Mouse (Mus musculus) CH12.LX (cell line): Measurements from ENCODE around the gene Pafah1b3. TPM values are rescaled to one million over a fixed set of nuclear protein-coding genes. Genes with fewer than 3 reads are reported as not detected.

Experiments
- DNase-seq: peaks from one replicate; pipeline ENCODE4 v3.0.0-alpha.2; 2013; ENCODE audit errors: extremely low read depth
- H3K27ac ChIP-seq: 2 replicates; pipeline ENCODE4 v1.5.1; 2012; ENCODE audit warnings: low read depth, mild to moderate bottlenecking, control low read depth, moderate library complexity; ENCODE audit not compliant: insufficient read depth
- H3K27me3 ChIP-seq: replicated peaks from 2 replicates; pipeline ENCODE3; 2012; ENCODE audit warnings: inconsistent platforms
- H3K36me3 ChIP-seq, 2 experiments: replicated peaks in 1 of 2; 2 replicates each; pipeline versions ENCODE3 to v1.6.1; 2012; ENCODE audit warnings: inconsistent platforms in 1 of 2, low read length in 1 of 2, mild to moderate bottlenecking in 1 of 2, mixed read lengths in 1 of 2, moderate library complexity in 1 of 2; ENCODE audit not compliant: control insufficient read depth in 1 of 2, insufficient read depth in 1 of 2
- H3K4me1 ChIP-seq, 2 experiments: 2 replicates each; pipeline ENCODE4 v1.6.1; 2012; ENCODE audit warnings: inconsistent platforms in 1 of 2, moderate library complexity in 1 of 2; ENCODE audit not compliant: insufficient read depth in 2 of 2, control insufficient read depth in 1 of 2
- H3K4me2 ChIP-seq: 2 replicates; pipeline ENCODE4 v1.6.1; 2012; ENCODE audit warnings: low read depth, mild to moderate bottlenecking, control low read depth; ENCODE audit not compliant: poor library complexity, insufficient read depth, severe bottlenecking
- H3K4me3 ChIP-seq, 3 experiments: fragments of 150-350 bp in 1 of 3; sonication (generic) in 1 of 3; replicated peaks in 1 of 3; 2 replicates each; pipeline versions ENCODE3 to v1.5.1; 2011 to 2012; ENCODE audit warnings: low read depth in 2 of 3, low read length in 2 of 3, mild to moderate bottlenecking in 2 of 3, moderate library complexity in 2 of 3, control low read depth in 1 of 3, improper control_type of control experiment in 1 of 3, inconsistent platforms in 1 of 3, mixed read lengths in 1 of 3; ENCODE audit not compliant: poor library complexity in 1 of 3
- H3K79me2 ChIP-seq: replicated peaks from 2 replicates; pipeline ENCODE4 v1.6.1; 2012; ENCODE audit warnings: mild to moderate bottlenecking, moderate library complexity; ENCODE audit not compliant: control insufficient read depth, poor library complexity, insufficient read depth, severe bottlenecking; ENCODE audit errors: extremely low read depth
- H3K9ac ChIP-seq: 2 replicates; pipeline ENCODE4 v1.6.1; 2012; ENCODE audit warnings: low read depth, mild to moderate bottlenecking, control low read depth, moderate library complexity; ENCODE audit not compliant: insufficient read depth
- H3K9me3 ChIP-seq: replicated peaks from 2 replicates; pipeline ENCODE3; 2012; ENCODE audit warnings: low read length, inconsistent platforms, mixed read lengths
- ELF1 ChIP-seq: IDR thresholded peaks from 2 replicates; pipeline ENCODE4 v1.6.1; 2014; ENCODE audit warnings: low read depth, mild to moderate bottlenecking, inconsistent platforms, low read length, improper control_type of control experiment
- EP300 ChIP-seq: IDR thresholded peaks from 2 replicates; pipeline ENCODE4 v1.6.1; 2011; ENCODE audit warnings: low read length, improper control_type of control experiment
- HCFC1 ChIP-seq: IDR thresholded peaks from 2 replicates; pipeline ENCODE4 v1.6.1; 2012; ENCODE audit warnings: low read depth, mild to moderate bottlenecking, inconsistent platforms, low read length, improper control_type of control experiment
- IRF4 ChIP-seq: IDR thresholded peaks from 2 replicates; pipeline ENCODE4 v1.6.1; 2014; ENCODE audit warnings: low read depth, mild to moderate bottlenecking, inconsistent platforms, low read length, improper control_type of control experiment
- JUN ChIP-seq: IDR thresholded peaks from 2 replicates; pipeline ENCODE4 v1.6.1; 2011; ENCODE audit warnings: low read depth, mild to moderate bottlenecking, low read length, improper control_type of control experiment, moderate library complexity; ENCODE audit not compliant: insufficient read depth
- JUND ChIP-seq: conservative IDR thresholded peaks from 2 replicates; pipeline ENCODE4 v1.6.1; 2011; ENCODE audit warnings: low read depth, low read length, improper control_type of control experiment
- MAFK ChIP-seq: IDR thresholded peaks from 2 replicates; pipeline ENCODE4 v1.6.1; 2011; ENCODE audit warnings: low read length, improper control_type of control experiment; ENCODE audit not compliant: insufficient replicate concordance
- MAX ChIP-seq: IDR thresholded peaks from 2 replicates; pipeline ENCODE4 v1.6.1; 2011; ENCODE audit warnings: low read length, improper control_type of control experiment
- NELFE ChIP-seq: IDR thresholded peaks from 2 replicates; pipeline ENCODE4 v1.6.1; 2011; ENCODE audit warnings: low read depth, low read length, improper control_type of control experiment
- NRF1 ChIP-seq: IDR thresholded peaks from 2 replicates; pipeline ENCODE4 v1.6.1; 2014; ENCODE audit warnings: low read depth, mild to moderate bottlenecking, inconsistent platforms, low read length, improper control_type of control experiment, moderate library complexity
- PAX5 ChIP-seq: IDR thresholded peaks from 2 replicates; pipeline ENCODE4 v1.6.1; 2012; ENCODE audit warnings: low read length, inconsistent platforms, mixed read lengths
- POLR2A ChIP-seq: IDR thresholded peaks from 2 replicates; pipeline ENCODE4 v1.6.1; 2011; ENCODE audit warnings: low read depth, mild to moderate bottlenecking, improper control_type of control experiment, low read length
- POLR2AphosphoS2 ChIP-seq: IDR thresholded peaks from 2 replicates; pipeline ENCODE4 v1.6.1; 2011; ENCODE audit warnings: low read depth, low read length, improper control_type of control experiment
- SIN3A ChIP-seq: IDR thresholded peaks from 2 replicates; pipeline ENCODE4 v1.6.1; 2012; ENCODE audit warnings: low read length, improper control_type of control experiment, inconsistent platforms
- SMC3 ChIP-seq: IDR thresholded peaks from 2 replicates; pipeline ENCODE4 v1.6.1; 2011; ENCODE audit warnings: low read depth, low read length, improper control_type of control experiment
- TBP ChIP-seq: conservative IDR thresholded peaks from 2 replicates; pipeline ENCODE4 v1.6.1; 2011; ENCODE audit warnings: low read depth, low read length, improper control_type of control experiment
- UBTF ChIP-seq: IDR thresholded peaks from 2 replicates; pipeline ENCODE4 v1.6.1; 2012; ENCODE audit warnings: low read depth, mild to moderate bottlenecking, inconsistent platforms, low read length, improper control_type of control experiment, moderate library complexity
- USF1 ChIP-seq: IDR thresholded peaks from 2 replicates; pipeline ENCODE4 v1.6.1; 2014; ENCODE audit warnings: low read depth, mild to moderate bottlenecking, inconsistent platforms, low read length, improper control_type of control experiment
- ZC3H11A ChIP-seq: IDR thresholded peaks from 2 replicates; pipeline ENCODE4 v1.6.1; 2012; ENCODE audit warnings: low read depth, mild to moderate bottlenecking, inconsistent platforms, low read length, improper control_type of control experiment
- ZMIZ1 ChIP-seq: IDR thresholded peaks from 2 replicates; pipeline ENCODE4 v1.6.1; 2012; ENCODE audit warnings: low read depth, mild to moderate bottlenecking, inconsistent platforms, low read length, improper control_type of control experiment
- dilution Hi-C: fragments of 300-500 bp; cut with MboI; formaldehyde crosslinking; loops from 2 replicates; pipeline ENCODE4 v1.14.3; 2020; ENCODE audit warnings: low sequenced_read_pairs; ENCODE audit not compliant: extremely low pct_unique_long_range_greater_than_20kb, extremely low pct_ligation_motif_present
- in situ Hi-C: fragments of 300-500 bp; cut with MboI; formaldehyde crosslinking; loops from 3 replicates; pipeline ENCODE4 v1.14.3; 2019; ENCODE audit warnings: low sequenced_read_pairs, low pct_ligation_motif_present, low pct_unique_long_range_greater_than_20kb, mixed read lengths
- polyA plus RNA-seq: library from polyadenylated mRNA; unstranded; fragments of >175 nt; gene quantifications from 2 replicates; pipeline ENCODE4 v1.2.1, GENCODE M21; 2012; ENCODE audit warnings: low read depth; ENCODE audit not compliant: insufficient read length
- total RNA-seq, 2 experiments: library from RNA; depleted of rRNA; stranded (reverse); fragments of 300-350 nt in 1 of 2; fragments of >200 nt in 1 of 2; gene quantifications; 2 replicates each; pipeline ENCODE4 v1.2.3; 2012 to 2014

Gene Pafah1b3
- total and polyA plus RNA-seq, 3 experiments = 5.9 to 50.2 (median 17.6) TPM

GRCm38 (mm10) chr7:25322058-25322484 lies 24.3 kb upstream of the Pafah1b3 start:
- no peak overlapping the region for H3K9ac ChIP-seq
- no peaks in the 10 kb centered on the region for H3K79me2 ChIP-seq
- no peak for TF ChIP-seq ZC3H11A
- no peak for TF ChIP-seq TBP
- no peak for TF ChIP-seq IRF4
- no peak overlapping the region for H3K27ac ChIP-seq
- H3K36me3 ChIP-seq = no peaks in the 10 kb centered on the region
- H3K9me3 ChIP-seq = peaks cover 5% of the 10 kb centered on the region
- dilution Hi-C loops (no loop called here), in situ Hi-C loops (no loop called here)
- no peak overlapping the region for H3K4me2 ChIP-seq
- no peaks in the 10 kb centered on the region for H3K4me1 ChIP-seq
- H3K4me3 ChIP-seq = no peak overlapping the region
- H3K27me3 ChIP-seq = peaks cover 10% of the 10 kb centered on the region
- DNase-seq = no peak

- no peak for TF ChIP-seq JUND
- TF ChIP-seq NRF1 = no peak
- no peak for TF ChIP-seq MAFK
- no peak for TF ChIP-seq SMC3
- no peak for TF ChIP-seq UBTF
- TF ChIP-seq ZC3H11A = no peak
- TF ChIP-seq MAX = no peak
- no peak for TF ChIP-seq EP300
- no peak for TF ChIP-seq ZMIZ1
- no peak for TF ChIP-seq POLR2A
- no peak for TF ChIP-seq SIN3A
- no peak for TF ChIP-seq USF1
- no peak for TF ChIP-seq IRF4
- no peak for TF ChIP-seq HCFC1
- TF ChIP-seq JUN = no peak
- no peak for TF ChIP-seq NELFE
- no peak for TF ChIP-seq ELF1
- TF ChIP-seq PAX5 = no peak
- TF ChIP-seq POLR2AphosphoS2 = no peak
- H3K79me2 ChIP-seq = no peaks in the 10 kb centered on the region
- dilution Hi-C loops (no loop called here), in situ Hi-C loops (no loop called here)
- peaks cover 2% of the 10 kb centered on the region for H3K9me3 ChIP-seq
- H3K4me2 ChIP-seq = no peak overlapping the region
- no peak overlapping the region for H3K27ac ChIP-seq
- no peak for DNase-seq
- peaks cover 39% of the 10 kb centered on the region for H3K27me3 ChIP-seq
- no peaks in the 10 kb centered on the region for H3K36me3 ChIP-seq
- no peak overlapping the region for H3K9ac ChIP-seq
- H3K4me1 ChIP-seq = peaks cover 7 to 14% of the 10 kb centered on the region in 2 experiments; a peak in 3 of 4 replicates
- no peak overlapping the region for H3K4me3 ChIP-seq
Observed at GRCm38 (mm10) chr7:25317446-25317999, 19.7 kb upstream of the Pafah1b3 start.
